Mouse (Mus musculus): ENCODE data around the gene Lhpp.
A peak's percentile ranks its signal among the peaks of the same experiment; 100 is the strongest.

Lhpp gene

GRCm38 (mm10) chr7:132610468-132611318 lies at the start of gene Lhpp:
Lhpp (plus strand) TSS chr7:132610638.
- peak; percentile 88 for DNase-seq (ENCODE audit: low read depth, low spot score)

- no peak for DNase-seq (ENCODE audit: low read depth, low spot score)
Measured at GRCm38 (mm10) chr7:132565831-132566230, 44.6 kb upstream of the Lhpp start.

- no peak for DNase-seq (ENCODE audit: low read depth, low spot score)
Measured at GRCm38 (mm10) chr7:132568817-132569216, 41.6 kb upstream of the Lhpp start.

- no peak for DNase-seq (ENCODE audit: low read depth, low spot score)
Measured at GRCm38 (mm10) chr7:132570071-132570470, 40.4 kb upstream of the Lhpp start.

- DNase-seq (ENCODE audit: low read depth, low spot score), result no peak
Measured at GRCm38 (mm10) chr7:132571481-132571880, 39.0 kb upstream of the Lhpp start.

GRCm38 (mm10) chr7:132572738-132573137 lies 37.7 kb upstream of the Lhpp start:
- DNase-seq (ENCODE audit: low read depth, low spot score), result no peak

GRCm38 (mm10) chr7:132573205-132573604 lies 37.2 kb upstream of the Lhpp start:
- DNase-seq (ENCODE audit: low read depth, low spot score), result no peak

- no peak for DNase-seq (ENCODE audit: low read depth, low spot score)
Measured at GRCm38 (mm10) chr7:132574646-132575045, 35.8 kb upstream of the Lhpp start.

- DNase-seq (ENCODE audit: low read depth, low spot score), result peak; percentile 93
Measured at GRCm38 (mm10) chr7:132575623-132576022, 34.8 kb upstream of the Lhpp start.

GRCm38 (mm10) chr7:132576116-132576650 lies 34.3 kb upstream of the Lhpp start, which contains the start of gene Oat:
Oat (minus strand) TSS chr7:132576398.
- peak; percentile 96 for DNase-seq (ENCODE audit: low read depth, low spot score)

GRCm38 (mm10) chr7:132576891-132577290 lies 33.5 kb upstream of the Lhpp start:
- DNase-seq (ENCODE audit: low read depth, low spot score), result no peak

- no peak for DNase-seq (ENCODE audit: low read depth, low spot score)
Measured at GRCm38 (mm10) chr7:132580511-132580910, 29.9 kb upstream of the Lhpp start.

- no peak for DNase-seq (ENCODE audit: low read depth, low spot score)
Measured at GRCm38 (mm10) chr7:132581441-132581840, 29.0 kb upstream of the Lhpp start.

- no peak for DNase-seq (ENCODE audit: low read depth, low spot score)
Measured at GRCm38 (mm10) chr7:132585695-132586491, 24.5 kb upstream of the Lhpp start.

- no peak for DNase-seq (ENCODE audit: low read depth, low spot score)
Measured at GRCm38 (mm10) chr7:132587167-132587566, 23.3 kb upstream of the Lhpp start.

GRCm38 (mm10) chr7:132589610-132590009 lies 20.8 kb upstream of the Lhpp start:
- no peak for DNase-seq (ENCODE audit: low read depth, low spot score)

- no peak for DNase-seq (ENCODE audit: low read depth, low spot score)
Measured at GRCm38 (mm10) chr7:132593762-132594161, 16.7 kb upstream of the Lhpp start.

- no peak for DNase-seq (ENCODE audit: low read depth, low spot score)
Measured at GRCm38 (mm10) chr7:132594325-132594724, 16.1 kb upstream of the Lhpp start.

GRCm38 (mm10) chr7:132595787-132596186 lies 14.7 kb upstream of the Lhpp start:
- no peak for DNase-seq (ENCODE audit: low read depth, low spot score)

- peak; percentile 12 for DNase-seq (ENCODE audit: low read depth, low spot score)
Measured at GRCm38 (mm10) chr7:132596557-132597250, 13.7 kb upstream of the Lhpp start.

GRCm38 (mm10) chr7:132597251-132598041 lies 13.0 kb upstream of the Lhpp start:
- DNase-seq (ENCODE audit: low read depth, low spot score), result peak; percentile 47
